Mouse (Mus musculus) MN1 (cell line): ENCODE measurements around the gene Gsta4.
A peak's percentile ranks its signal among the peaks of the same experiment; 100 is the strongest.
"Not testable (repeated sequence)": the region's sequence is repeated elsewhere in the genome, so short reads cannot be mapped to it uniquely, and the experiment has no call there.

Experiments
- DNase-seq: peaks from one replicate; pipeline ENCODE4 v3.0.0-alpha.2; 2016; ENCODE audit warnings: low spot score

Gene Gsta4

DNA sequence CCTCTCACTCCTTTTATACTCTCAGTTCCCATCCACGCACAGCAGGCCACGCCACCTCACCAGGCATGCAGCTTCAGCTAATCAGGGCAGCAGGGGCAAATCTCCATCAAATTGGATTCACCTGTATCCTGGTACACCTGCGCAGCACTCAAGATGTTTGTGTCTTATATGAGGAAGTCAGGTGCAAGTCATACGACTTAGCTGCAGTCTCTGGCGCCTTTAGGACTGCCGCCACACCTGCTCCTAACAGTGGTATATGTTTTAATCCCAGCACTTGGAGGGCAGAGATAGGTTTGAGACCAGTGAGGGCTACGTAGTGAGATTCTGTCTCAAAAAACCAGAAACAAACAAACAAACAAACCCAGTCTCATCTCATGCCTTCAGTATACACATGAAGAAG, at the start of gene Gsta4:
Gsta4 (plus strand) TSS at position 301 of the 400 bp plus-strand sequence.
- DNase-seq, result not testable (repeated sequence)

DNA sequence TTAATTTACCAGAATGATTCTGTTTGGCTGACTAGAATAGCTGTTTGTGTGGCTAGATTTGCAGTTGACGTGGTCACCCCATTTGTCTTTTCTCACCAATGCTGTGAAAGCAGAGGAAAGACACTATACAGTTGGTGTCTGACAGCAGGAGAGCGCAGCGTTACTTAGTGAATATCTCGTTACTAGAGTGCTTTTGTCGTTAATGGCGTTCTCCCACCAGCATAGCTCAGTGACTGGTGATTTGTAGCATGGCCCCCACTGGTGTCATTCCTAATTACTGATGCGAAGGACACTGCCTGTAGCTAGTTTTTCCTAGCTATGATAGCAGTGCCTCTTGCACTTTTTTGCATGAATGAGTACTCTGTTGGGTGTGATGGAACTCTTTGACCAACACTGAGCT, 46.9 kb upstream of the Gsta4 start:
- DNase-seq, result no peak

DNA sequence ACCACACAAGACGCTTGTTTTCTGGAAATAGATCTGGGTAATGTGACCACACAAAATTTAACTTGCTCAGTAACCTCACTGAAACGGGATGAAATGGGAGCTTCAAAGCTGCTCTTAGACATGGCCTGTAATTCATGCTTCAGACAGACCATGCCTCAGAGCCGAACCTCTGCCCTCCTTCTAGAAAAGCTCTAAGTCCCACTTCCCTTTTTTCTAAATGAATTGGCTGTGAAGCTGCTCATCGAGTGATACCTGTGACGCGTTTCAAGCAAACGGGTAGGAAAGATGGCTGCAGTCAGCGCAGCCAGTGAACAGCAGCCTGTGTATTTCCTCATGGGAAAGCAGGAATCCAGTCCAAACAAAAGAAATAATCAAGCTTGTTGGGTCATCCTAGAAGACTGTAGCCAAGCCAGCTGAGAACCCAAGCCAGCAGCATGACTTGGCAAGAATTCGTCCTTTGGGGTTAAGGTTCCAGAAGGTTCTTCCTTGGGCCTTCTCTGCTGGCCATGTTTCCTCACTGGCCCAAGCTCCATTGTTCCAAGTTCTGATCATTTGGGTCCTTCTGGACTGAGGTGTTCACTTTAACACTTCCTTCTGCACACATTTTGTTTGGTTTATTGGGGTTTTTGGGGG, 44.4 kb upstream of the Gsta4 start:
- DNase-seq, result no peak

DNA sequence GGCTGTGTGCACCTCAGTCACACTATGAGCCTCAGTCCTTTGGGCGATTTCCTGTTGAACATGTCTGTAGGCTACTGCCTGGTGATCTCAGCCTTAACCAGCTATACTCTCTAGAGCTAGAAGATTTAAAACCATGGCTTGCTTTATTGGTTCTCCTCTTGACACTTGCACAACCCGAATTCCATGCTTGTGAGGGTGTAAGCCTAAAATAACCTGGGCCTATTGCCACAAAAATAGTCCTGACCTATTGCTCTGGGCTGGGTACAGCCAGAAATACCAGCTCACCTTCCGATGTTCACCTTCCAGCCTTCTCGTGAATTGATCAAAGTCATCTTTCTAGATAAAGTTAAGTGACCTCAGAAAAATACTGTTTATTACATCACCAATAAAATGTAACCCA, 43.1 kb upstream of the Gsta4 start:
- DNase-seq, result no peak

DNA sequence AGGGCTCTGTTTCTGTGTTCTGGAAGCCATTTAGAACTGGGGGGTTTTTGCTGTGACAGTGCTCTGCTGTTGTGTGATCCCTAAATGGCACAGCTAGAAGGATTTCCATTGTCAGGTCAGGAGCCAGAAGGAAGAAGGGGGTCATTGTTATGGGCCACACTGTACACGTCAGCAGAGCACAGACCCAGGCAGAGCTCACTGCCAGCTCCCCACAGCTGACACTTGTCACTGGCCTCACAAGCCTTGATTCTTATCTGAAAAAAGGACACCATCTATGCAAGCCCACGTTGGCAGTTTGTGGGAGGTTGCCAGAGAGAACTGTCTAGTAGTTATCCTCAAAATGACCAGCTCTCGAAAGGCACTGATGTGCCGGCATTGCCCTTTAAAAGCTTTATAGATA, 36.5 kb upstream of the Gsta4 start:
- DNase-seq, result no peak

DNA sequence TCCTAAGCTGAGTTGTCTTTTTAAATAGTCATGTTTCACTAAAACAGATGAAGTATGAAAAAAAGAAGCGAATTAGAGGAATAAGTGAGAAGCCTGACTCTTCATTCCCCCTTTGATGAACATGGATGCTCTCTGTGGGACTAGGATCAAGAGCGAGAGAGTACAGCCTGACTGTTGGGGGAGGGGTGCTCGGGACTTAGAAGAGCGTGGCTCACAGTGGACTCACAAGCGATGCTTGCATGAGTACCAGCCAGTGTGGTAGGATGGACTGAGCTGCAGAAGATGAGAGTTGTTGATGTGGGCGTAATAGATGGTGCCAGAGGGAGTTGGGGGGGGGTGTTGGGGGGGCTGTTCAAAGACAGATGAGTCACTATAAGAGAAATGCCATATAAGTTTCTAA, 35.9 kb upstream of the Gsta4 start:
- DNase-seq, result no peak

DNA sequence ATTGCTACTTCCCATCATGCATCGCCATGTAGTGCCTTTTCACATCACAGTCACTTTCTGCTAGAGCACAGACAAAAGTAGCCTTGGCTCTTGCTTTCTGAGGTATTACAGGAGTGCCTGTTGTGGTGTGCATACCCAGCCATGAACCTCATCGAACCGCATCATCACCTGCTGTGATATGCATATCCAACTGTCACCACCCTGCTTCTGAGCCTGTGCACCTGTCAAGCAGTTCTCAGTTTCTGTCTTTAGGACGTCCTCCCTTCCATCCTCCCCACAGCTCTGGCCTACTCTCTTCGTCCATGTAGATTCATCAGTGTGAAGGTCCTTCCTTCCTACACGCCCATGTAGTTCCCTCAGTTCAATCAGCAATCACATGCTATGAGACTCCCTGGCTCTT, 34.4 kb upstream of the Gsta4 start:
- no peak for DNase-seq

DNA sequence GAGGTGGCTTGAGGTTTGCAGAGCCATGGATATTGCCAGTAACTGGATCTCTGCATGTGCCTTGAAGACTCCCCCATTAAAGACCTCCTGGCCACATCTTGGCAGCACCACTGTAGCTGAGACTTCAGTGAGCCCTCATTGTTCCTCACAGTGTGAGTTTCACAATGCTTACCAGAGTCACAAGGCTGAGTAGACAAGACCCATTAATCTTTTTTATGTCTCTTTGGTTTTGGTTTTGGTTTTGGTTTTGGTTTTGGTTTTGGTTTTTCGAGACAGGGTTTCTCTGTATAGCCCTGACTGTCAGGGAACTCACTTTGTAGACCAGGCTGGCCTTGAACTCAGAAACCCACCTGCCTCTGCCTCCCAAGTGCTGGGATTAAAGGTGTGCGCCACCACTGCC, 32.8 kb upstream of the Gsta4 start:
- not testable (repeated sequence) for DNase-seq

DNA sequence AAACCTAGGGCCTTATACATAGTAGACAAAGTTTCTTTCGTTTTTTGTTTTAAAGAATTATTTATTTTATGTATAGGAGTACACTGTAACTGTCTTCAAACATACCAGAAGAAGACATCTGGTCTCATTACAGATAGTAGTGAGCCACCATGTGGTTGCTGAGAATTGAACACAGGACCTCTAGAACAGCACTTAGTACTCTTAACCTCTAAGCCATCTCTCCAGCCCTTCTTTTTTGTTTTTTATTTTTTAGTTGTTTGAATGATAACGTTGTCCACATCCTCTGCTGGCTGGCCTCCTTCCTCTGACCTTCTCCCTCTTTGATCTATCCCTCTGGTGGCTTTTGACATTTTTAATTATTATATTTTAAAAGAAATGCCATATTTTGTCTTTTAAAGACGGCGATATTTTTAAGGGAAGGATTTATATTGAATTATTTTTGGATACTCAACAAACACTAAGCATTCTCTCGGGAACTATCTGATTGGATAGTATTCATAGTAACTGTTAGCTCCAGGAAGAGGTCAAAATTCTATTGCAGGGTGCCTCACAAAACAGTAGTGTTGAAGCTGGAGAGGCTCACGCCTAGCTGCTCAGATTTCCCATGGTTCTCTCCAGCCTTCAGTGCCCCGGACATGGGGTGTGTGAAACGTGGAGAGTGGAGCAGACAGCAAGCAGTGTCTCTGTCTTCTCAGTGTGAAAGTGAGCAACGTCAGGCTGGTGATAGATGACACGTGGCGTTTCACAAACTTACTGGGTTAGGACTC, 28.2 kb upstream of the Gsta4 start:
- DNase-seq, result no peak

DNA sequence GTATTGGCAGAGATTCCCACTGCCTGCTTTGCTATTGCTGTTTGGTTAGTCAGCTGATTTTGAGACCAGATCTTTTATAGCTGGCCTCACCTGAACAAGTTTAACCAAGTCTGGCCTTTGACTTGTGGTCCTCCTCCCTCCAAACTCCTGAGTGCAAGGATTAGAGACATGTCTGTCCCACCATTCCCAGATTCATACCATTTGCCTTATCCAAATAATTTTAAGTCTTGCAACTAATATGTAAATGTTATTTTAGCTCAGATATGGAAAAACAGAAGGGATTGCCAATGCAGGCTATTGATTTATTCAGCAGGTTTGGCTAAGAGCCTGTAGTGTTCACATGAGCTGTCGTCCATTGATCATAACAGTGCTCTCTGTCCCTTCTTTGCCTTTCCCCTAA, 25.4 kb upstream of the Gsta4 start:
- DNase-seq, result no peak

DNA sequence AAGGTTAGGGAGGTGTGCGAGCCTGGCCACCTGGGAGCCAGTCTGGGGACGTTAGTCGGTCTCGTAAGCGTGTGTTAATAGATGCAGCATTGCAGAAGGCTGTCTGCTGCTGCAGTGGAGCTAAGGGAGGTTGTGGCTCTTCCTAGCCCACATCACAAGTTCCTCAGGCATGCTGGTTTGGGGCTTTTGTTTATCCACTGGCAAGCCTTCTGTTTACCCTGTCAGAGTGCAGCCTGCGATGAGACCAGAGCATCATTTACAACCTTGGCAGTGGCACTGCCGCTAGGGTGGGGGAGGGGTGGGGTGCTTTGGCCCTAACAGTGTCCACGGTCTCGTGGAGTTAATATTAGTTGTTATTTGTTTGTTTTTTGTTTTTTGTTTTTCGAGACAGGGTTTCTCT, 19.3 kb upstream of the Gsta4 start:
- no peak for DNase-seq

DNA sequence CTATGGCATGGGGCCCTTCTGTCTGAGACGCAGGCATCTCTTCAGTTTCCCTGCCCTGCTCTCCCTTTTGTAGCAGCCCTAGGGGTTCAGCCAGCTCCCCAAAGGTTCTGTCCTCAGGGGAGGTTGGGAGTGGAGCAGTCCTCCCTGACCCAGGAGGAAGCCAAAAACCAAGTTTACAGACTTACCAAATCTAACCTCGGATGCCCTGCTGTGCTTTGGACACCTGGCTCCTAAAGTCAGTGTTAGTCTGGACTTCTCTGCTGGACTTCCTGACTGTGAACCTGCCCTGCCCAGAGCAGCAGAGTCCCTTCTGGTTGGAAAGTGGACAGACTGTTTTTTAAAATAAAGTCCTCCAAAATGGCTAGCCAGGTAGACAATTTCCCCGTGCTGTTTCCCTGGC, 17.8 kb upstream of the Gsta4 start:
- DNase-seq, result no peak

DNA sequence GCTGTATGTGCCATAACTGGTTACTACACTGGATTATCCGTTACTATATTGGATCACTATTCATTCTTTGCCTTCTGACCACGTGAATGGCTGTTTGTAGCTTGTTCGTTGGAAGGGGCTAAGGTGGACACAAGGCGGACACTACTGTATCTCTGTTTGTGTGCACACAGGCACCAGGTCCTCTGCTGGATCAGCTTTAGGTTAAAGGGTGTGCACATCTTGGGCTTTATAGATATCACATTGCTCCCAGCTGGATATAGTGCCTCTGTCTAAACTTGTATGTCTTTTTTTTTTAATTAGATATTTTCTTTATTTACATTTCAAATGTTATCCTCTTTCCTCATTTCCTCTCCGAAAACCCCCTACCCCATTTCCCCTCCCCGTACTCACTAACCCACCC, 17.1 kb upstream of the Gsta4 start:
- no peak for DNase-seq

DNA sequence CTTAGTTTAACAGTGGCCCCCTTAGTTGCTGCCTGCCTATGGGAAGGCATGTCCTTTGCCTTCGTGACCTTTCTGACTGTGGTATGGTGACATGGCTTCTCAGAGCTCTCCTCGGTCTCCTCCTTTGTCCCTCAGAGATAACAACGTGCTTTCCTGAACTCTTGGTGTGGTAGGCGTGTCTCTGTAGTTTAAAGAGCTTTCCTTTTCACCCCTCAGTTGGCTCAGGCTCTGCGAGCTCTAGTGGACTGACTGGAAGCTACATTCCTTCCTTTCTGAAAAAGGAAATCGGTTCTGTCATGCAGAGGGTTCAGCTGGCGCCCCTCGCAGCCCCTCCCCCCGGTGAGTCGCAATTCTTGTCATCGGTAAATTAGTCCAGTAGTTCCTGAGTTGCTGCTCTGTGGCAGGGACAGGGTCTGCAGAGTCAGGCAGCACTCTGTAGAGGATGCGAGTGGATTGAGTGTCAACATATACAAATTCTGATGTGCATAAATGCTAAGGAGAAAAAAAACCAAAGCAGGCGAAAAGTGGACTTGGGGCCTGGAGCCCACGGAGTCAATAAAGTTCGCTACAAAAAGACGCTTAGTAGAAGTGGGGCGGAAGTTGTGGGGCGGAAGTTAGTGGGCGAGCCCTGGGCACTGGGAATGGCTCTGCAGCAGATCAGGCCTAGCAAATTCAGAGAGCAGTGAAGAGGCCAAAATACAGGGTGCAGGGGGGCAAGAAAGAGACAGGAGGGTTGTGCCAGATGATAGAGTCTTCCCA, 15.7 kb upstream of the Gsta4 start:
- no peak for DNase-seq

DNA sequence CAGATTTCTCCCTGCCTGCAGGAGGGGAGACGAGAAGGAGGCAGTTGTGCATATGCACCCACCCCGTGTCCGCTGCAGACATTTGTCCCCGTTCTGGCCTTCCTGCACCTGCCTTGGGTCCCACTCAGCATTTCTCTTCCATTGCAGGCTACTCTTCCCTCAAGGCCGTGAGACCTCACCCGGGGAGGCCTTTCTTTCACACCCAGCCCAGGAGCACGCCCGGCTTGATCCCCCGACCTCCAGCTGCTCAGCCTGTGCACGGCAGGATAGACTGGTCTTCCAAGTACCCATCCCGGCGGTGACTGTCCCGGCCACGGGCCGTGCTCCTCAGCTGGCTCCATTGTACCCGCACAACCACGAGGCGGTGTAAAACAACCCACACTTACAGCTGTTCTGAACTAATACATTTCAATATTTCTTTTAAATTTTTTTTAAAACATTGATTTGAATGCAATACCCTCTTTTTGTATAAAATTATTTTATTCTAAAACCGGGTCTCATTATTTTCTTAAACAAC, 15.1 kb upstream of the Gsta4 start:
- no peak for DNase-seq

DNA sequence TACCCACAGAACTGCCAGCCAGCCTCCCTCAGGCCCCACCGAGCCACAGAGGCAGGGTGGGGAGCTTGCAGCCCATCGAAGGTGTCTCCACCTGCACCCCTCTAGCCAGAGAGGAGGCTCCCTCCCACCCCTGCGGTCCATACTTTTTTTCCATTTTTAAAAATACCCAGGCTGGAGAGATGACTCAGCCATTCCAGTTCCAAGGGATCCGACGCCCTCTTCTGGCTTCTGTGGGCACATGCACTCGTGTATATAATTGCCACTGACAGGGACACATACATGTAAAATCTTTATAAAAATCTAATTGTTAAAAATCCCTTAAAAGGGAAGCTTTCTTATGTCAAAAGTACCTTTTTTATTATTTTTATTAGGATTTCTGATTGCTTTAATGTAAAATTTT, 13.7 kb upstream of the Gsta4 start:
- DNase-seq, result no peak

DNA sequence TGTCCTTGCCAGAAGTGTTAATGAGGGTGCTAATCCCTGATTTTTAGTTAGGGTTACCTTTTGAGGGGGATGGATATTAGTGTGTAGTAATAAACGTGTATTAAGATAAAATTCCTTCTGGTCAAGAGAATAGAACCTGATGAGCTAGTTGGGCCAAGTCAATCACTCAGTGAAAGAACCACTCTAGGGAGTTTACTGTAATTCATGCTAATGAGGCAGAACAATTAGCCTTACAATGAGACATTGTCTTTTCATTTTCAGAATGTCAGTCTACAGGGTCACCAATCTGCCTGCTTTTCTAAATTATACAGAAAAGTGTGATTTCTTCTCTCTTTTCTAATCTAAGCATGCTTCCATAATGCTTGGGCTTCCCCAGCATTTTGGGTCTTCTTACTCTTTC, 8.6 kb upstream of the Gsta4 start:
- DNase-seq, result no peak

DNA sequence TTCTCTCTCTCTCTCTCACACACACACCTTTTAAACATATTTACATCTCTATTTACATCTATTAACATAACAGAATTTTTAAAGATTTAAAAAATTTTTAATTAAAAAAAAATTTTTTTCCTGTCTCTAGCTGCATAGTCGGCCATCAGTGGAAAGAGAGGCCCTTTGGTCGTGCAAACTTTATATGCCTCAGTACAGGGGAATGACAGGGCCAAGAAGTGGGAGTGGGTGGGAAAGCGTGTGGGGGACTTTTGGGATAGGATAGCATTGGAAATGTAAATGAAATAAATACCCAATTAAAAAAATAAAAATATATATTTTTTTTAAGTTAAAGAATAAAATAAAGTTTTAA, 7.7 kb upstream of the Gsta4 start:
- not testable (repeated sequence) for DNase-seq

DNA sequence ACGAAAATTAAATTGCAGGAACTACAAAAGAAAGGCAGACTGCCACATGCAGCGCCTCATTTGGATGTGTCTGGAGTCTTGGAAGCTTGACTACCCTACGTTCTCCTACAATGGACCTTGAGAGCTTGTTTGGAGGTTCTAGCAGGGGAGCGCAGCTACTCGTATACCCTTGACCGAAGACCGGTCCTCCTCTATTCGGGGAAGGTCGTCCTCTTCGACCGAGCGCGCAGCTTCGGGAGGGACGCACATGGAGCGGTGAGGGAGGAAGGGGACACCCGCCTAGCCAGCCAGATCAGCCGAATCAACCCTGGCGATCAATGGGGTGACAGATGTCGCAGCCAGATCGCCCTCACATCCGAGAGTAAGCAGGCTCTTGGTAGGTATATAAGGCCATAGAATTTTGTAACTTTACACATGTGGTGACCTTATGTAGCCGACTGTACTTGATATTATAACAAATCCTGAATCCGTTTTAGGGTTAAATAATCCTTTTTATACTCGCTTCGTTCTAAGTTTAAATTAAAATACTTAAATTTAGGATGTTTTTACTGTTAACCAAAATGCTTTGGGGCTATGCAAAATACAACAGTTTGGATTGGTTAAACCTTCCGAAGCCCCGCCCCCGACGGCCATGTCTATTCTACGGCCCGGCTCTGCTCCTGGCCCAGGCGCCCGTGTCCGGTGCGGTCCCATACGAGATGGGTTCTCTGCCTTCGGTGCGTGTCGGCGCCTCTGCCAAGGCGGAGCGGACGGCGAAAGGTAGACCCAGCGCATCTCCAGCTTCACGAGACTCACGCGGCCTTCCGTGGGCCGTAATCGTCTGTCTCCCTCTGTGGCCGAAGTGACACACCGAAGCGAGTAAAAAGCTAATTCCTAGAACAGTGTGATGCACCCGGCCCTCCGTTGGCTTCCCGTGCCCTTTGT, 7.0 kb upstream of the Gsta4 start:
- DNase-seq, result peak; percentile 95

DNA sequence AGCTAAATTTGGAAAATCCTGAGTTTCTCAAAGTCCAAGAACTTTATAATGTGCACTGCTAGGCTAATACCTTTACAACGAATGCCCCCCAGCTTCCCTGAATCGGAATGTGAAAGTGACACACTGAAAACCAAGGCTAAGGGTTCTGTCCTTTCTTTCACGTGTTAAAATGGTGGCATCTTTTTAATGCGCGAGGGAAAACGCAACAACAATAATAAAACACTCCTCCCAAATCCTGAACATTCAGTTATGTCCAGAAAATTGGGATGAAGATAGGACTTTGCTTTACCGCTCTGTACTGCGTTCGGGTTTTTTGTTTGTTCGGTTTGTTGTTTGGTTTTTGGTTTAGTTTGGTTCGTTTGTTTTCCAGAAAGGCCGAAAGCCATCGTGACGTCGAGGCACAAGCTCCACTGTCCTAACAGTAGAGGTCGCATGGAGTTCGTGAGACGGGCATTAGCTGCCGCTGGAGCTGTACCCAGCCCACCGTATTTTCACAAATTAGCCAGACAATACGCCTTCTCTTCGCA, 6.3 kb upstream of the Gsta4 start:
- peak; percentile 90 for DNase-seq

DNA sequence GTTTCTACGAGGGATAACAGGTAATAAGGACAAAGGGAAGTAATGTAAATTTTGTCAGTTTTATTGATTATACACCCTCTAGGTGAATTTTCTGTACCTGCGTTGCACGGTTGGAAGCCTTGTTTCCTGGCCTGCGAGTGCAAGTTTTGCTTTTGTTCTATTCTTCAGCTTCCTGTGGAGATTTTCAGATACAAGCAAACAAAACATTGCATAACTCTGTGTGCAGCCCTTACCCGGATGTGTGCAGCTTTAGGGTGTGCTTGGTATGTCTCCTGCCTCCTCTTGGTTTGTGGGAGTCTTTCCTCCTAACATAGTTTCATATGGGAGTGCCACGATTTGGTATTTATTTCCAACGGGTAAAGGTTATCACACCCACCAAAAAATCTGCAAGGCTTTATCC, 5.7 kb upstream of the Gsta4 start:
- DNase-seq, result no peak

DNA sequence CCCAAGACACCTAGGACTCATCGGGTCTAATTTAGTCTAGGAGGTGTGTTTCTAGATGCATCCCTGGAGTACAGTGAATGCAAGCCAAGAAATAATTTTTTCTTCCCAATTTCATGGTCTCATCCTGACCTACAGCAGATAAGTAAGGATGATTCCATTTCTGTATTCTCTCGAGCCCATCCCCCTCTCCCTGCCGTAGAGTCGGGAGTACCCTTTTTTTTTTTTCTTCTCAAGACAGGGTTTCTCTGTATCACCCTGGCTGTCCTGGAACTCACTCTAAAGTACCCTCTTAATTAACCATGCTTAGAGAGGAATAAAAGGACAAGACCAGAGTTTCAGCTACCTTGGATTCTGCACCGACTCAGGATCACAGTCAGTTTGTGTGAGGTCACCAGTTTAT, 4.4 kb upstream of the Gsta4 start:
- DNase-seq, result no peak
